14 mouse cellular contexts compared by ENCODE assay signal in genomic region chr4:119537436-119537835, GRCm38 (mm10).
"Had no signal": no experiment of that assay in that cellular context is flagged by ENCODE, and none has a peak within 500 bp of the region (broad histone marks: within the 10 kb centered on the region; RNA-seq: fewer than 3 reads in every experiment).

No protein-coding gene starts in this region.

- H3K4me3 ChIP-seq: limb, embryonic 15.5 days; liver, embryonic 12.5 days; megakaryocyte, embryonic 14.5 days; midbrain, embryonic 12.5 days had no signal

- H3K27me3 ChIP-seq: limb, embryonic 15.5 days; liver, embryonic 12.5 days; midbrain, embryonic 12.5 days had no signal

- H3K36me3 ChIP-seq: limb, embryonic 15.5 days; liver, embryonic 12.5 days; midbrain, embryonic 12.5 days had no signal

- H3K4me2 ChIP-seq: limb, embryonic 15.5 days; liver, embryonic 12.5 days; lung, embryonic 14.5 days; midbrain, embryonic 12.5 days had no signal

- H3K27ac ChIP-seq: kidney, postnatal 0 days; limb, embryonic 15.5 days; liver, embryonic 12.5 days; midbrain, embryonic 12.5 days; stomach, postnatal 0 days had no signal

- H3K9ac ChIP-seq: limb, embryonic 15.5 days; liver, embryonic 12.5 days; lung, embryonic 14.5 days; midbrain, embryonic 12.5 days had no signal

- H3K9me3 ChIP-seq: limb, embryonic 15.5 days; liver, embryonic 12.5 days; megakaryocyte, embryonic 14.5 days; midbrain, embryonic 12.5 days had no signal

- DNase-seq: layer of hippocampus, adult 9-11 months; layer of hippocampus, postnatal 36 days; lung, embryonic 14.5 days; lung, postnatal 10 days; lung, postnatal 4 days; right cerebral cortex, postnatal 25 days; thymus, adult 18-20 months; thymus, postnatal 14 days had no signal

- ATAC-seq: liver, embryonic 12.5 days had no signal
